Mouse (Mus musculus) layer of hippocampus, adult 8-10 months (tissue): ENCODE results near the gene Snx29. TPM values are rescaled to one million over a fixed set of nuclear protein-coding genes. Genes with fewer than 3 reads are reported as not detected.

Source experiments
- DNase-seq, 2 experiments: peaks; one replicate each; pipeline ENCODE4 v3.0.0; 2022; ENCODE audit warnings: low spot score in 2 of 2
- total RNA-seq, 4 experiments: library from RNA; stranded (reverse); gene quantifications; 2 replicates each; pipeline ENCODE4 v1.2.4; 2022

Snx29 gene
- total RNA-seq, 4 experiments from 2014 or later = 23.8 to 32.9 (median 29.4) TPM

DNA sequence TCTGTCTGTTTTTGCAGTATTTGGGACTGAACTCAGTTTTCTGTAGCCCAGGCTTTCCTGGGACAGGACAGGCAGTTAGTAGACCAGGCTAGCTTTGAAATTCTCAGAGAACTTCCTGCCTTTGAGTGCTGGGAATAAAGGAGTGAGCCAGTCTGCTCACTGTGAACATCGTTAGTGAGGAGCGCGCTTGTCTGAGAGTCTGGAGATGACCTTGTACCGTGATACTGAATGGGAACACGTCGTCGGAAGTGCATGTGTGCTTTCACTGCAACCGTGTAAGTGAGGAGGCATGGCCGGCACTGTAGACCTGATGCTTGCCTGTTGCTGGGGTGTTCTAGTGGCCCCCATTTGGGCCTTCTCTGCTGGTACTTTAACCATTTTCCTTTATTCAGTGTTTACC, 83.9 kb downstream of the Snx29 start:
- no peak for DNase-seq

DNA sequence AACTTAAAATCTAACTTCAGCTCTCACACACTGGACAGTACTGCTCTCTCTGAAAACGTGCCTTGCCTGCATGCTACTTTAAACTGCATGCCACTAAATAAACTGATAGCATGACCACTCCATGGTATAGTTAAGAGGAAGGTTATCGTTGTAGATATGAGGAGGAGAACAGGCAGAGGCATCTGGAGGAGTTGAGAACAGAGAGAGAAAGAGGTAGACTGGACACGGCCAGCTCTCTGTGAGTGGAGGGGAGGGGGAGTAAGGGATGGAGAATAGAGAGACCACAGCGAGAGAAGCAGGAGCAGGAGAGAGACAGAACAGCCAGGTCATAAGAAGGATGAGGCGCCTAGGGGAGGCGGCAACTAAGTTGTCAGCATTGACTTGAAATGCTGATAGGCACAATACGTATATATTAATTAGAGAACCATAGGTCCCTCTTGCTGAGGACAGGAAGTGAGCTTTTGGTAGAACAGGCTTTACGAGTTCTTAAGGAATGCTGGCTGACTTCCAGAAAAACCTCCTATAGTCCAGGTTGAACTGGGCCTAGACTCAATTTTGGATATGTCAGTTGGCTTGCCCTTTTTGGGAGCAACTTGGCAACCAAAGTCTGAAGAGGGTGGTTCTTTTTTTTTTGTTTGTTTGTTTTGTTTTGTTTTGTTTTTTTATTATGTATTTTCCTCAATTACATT, 85.4 kb downstream of the Snx29 start:
- no peak for DNase-seq

DNA sequence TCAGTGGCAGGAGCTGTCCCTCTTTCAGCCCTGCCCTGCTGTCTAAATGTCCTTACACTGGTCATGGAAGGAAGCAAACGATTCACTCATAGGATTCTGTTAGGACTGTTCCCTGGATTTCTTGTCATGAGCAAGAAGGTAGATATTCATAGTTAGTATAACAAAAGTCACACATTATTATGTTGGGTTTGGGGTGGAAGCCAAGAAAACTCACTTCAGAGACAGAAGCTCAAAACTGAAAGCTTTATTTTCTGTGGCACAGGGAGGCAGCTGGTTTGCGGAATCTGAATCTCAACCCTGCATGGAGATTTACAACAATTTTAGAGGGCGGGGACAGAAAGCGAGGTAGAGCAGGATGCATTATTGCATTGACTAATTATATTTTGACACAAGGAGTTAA, 86.0 kb downstream of the Snx29 start:
- no peak for DNase-seq

DNA sequence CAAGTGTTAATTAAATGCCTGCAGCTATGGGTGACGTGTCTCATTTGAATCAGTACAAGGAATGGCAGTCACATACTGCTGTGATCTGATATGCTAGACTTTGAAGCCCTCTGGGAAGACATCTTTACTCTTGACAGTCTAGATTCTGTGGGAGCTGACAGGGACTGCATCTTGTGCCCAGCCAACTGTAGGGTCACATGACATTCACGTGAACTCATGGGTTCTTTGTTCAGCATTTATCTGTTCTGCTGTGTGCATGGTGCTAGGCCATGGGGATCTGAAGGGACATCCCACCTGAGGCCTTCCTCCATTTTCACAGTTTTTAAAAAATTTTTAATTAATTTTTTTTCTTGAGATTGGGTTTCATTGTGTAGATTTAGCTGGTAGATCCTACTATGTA, 91.9 kb downstream of the Snx29 start:
- DNase-seq = no peak

GRCm38 (mm10) chr16:11418183-11418588, 95.5 kb downstream of the Snx29 start:
- peak in 1 of 2 experiments; percentile 50 for DNase-seq

- DNase-seq = no peak
These were observed 97.8 kb downstream of the Snx29 start for GRCm38 (mm10) chr16:11420311-11421080.

- no peak for DNase-seq
These were observed 99.5 kb downstream of the Snx29 start for GRCm38 (mm10) chr16:11422165-11422564.

- DNase-seq = no peak
These were observed 100.3 kb downstream of the Snx29 start for GRCm38 (mm10) chr16:11422889-11423610.

DNA sequence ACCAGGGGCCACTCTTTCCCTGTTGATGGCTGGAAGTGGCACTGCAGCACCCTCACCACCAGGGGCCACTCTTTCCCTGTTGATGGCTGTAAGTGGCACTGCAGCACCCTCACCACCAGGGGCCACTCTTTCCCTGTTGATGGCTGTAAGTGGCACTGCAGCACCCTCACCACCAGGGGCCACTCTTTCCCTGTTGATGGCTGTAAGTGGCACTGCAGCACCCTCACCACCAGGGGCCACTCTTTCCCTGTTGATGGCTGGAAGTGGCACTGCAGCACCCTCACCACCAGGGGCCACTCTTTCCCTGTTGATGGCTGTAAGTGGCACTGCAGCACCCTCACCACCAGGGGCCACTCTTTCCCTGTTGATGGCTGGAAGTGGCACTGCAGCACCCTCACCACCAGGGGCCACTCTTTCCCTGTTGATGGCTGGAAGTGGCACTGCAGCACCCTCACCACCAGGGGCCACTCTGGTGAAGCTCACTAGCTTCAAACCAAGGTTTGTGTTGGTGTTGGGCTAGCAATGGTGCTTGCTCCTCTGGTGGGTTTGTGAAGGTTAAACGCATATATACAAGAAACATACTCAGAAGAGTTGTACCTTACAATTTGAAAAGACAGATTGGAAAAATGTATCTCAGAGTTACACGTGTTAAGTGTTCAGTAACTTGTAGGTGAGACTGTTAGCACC, 101.0 kb downstream of the Snx29 start:
- DNase-seq = peak in 1 of 2 experiments; percentile 36

- DNase-seq = no peak
These were observed 101.9 kb downstream of the Snx29 start for GRCm38 (mm10) chr16:11424568-11425145.

DNA sequence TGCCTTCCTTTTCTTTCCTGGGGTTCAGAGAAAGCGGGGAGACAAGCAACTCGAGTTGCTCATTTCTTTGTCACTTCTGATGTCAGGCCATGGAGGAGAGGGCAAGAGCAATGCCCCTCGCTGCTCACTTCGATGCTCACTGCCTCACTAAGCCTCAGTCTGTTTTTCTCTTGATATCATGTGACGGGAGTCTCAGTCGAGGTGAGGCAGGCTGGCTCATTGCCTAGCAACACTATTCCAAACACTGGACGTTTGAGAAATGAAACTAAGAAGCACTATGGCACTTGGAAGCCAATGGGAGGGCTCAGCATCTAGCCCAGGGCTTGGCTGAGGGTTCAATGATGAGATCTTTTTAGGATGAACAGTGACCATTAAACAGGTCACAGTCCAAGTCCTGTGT, 102.6 kb downstream of the Snx29 start:
- no peak for DNase-seq

- DNase-seq = no peak
These were observed 104.3 kb downstream of the Snx29 start for GRCm38 (mm10) chr16:11426810-11427537.

GRCm38 (mm10) chr16:11429784-11430183, 107.1 kb downstream of the Snx29 start:
- no peak for DNase-seq

DNA sequence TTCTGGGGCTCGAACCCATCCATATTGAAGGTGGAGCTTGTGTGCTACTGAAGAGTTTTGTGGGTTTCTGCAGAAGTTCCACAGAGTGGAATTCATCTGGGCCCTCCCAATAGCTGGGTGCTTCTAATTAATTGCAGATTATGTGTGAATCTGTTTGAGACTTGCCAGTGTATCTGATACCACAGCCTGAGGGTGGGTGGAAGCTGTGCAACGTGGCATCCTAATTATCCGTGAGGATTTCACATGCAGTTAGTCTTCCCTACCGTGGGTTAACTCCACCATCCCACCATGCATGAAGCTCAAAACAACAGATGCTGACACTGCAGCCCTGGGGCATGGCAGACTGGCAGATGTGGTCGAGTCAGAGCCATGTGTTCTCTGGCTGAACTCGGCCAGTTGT, 107.8 kb downstream of the Snx29 start:
- peak; percentile 43 to 48 for DNase-seq

DNA sequence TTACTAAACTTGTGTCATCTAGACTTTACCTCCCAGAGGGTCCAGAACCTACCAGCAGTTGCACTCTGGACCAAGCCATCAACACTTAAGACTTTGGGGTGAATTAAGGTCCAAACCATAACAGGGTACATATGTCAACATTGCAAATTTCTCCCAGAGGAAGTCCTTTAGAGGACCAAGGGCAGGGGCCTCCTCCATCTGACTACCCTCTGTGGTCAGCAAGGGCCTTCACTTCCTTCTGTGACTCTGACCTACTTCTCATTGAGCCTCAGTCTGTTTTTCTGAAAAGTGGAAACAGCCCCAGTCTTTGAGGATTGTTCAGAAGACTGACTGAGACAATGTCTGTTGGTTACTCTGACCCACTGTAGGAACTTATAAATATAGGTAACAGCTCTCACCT, 111.1 kb downstream of the Snx29 start:
- DNase-seq = no peak

GRCm38 (mm10) chr16:11437641-11438040, 114.9 kb downstream of the Snx29 start:
- DNase-seq = no peak

DNA sequence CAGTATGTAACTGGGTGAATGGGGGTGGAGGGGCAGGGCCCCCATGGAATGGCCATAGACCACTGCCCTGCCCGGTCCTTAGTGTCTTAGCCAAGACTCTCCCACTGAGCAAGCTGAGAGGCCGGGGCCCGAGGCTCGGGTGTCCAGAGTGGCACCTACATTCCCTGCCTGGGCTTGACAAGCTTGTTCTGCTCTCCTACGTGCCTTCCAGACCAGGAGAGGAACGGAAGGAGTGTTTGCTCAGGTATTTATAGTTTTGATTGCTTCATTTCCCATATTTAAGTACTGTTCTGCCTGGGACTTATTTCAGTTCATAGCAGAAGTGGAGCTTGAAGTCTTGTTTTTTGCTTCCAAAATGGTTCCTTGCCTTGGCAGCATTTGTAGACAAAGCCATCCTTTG, 116.7 kb downstream of the Snx29 start:
- no peak for DNase-seq

DNA sequence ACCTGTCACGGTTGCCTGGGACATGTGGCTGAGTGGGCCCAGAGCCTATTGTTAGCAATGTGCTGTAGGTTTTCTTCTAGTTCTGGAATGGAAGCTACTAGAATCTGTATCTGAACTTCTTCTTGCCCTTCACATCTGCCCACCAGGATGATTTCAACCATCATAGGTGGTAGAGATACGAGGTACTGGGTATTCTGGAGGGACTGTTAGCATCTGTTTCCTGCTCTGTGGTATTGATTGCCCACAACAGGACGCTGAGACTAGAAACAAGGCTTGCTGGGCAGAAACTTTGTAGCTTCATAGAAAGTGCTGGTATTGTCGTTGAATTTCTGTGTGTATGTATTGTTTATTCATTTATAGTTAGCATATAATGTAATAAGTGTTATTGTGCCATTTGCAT, 118.9 kb downstream of the Snx29 start:
- DNase-seq = no peak

GRCm38 (mm10) chr16:11442534-11442933, 119.8 kb downstream of the Snx29 start:
- DNase-seq = no peak

- no peak for DNase-seq
These were observed 121.9 kb downstream of the Snx29 start for GRCm38 (mm10) chr16:11444626-11445025.

DNA sequence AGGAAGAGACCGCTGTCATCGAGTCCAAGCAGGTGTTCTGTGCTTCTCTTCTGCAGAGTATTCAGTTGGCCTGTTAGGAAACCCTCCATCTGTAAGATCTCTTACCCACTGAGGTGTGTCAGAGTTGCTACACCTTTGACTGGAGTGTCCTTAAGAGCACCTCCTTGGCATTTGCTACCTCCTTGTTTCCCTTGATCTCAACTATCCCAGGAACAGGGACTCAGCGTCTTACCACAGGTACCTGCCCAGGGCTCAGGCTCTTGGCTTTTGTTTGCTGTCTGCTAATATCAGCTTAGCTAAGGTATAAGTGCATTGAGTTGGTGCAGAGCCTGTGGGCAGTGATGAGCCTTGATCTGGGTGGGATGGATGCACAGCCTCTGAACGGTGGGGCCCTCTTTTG, 124.3 kb downstream of the Snx29 start:
- DNase-seq = no peak
